Mouse (Mus musculus) embryo, embryonic 11 days (tissue): ENCODE measurements around the gene Casp8.
"Not testable (repeated sequence)": the region's sequence is repeated elsewhere in the genome, so short reads cannot be mapped to it uniquely, and the experiment has no call there.

Experiments
- DNase-seq: peaks from one replicate; pipeline ENCODE4 v3.0.0-alpha.2; 2015

Gene Casp8

DNA sequence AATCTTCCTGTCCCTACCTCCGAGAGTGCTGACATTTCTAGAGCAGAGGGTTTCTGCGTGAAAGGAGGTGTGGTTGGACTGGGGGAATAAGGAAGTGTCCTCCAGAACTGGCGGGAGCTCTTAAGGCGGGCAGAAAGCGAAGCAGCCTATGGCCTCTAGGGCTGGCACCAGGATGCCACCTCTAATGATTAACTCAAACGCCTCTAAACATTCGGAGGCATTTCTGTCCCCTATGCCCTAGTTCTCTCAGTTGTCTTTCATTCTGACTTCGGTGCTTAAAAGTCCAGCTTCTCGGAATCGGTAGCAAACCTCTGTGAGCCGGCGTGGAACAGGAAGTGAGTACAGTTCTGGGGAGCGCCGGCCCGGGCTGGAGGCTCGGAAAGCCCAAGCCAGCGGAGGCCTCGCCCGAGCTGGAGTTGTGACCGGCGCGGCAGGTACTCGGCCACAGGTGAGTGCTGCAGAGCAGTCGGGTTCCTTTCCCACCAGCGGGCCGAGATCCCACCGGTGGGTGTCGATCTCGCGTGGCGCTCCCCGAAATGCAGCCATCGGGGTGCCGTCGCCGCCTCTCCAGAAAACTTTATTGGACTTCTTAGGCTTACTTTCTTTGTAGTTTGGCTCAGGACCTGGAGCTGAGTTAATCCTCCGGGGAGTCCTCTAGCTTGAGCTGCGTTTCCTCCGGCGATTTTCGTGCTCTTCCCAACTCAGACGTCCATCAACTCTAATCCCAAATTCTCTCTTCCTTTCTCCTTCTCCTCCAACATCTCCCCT, at the start of gene Casp8:
Gene Casp8, plus strand, starts transcription at position 84 of the 768 bp plus-strand sequence.
- peak; percentile 68 for DNase-seq

DNA sequence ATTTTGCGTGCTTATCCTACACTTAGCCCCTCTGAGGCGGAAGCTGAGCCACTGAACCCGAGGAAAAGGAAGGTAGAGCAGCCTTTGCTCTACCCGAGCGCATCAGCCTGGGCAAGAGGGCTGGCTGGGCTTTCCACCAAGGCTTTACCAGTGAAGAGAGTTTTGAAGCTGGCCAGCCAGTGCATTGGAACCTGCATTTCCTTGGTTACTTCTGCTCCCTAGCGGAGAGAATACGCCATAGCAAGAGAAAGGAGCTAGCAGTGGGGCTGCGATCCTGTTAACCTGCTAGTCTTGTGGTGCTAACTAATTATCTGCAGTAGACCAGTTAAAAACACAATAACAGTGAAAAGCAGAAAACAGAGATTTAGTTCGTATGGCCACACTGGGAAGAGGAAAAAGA, 48.3 kb upstream of the Casp8 start:
- peak; percentile 52 for DNase-seq

DNA sequence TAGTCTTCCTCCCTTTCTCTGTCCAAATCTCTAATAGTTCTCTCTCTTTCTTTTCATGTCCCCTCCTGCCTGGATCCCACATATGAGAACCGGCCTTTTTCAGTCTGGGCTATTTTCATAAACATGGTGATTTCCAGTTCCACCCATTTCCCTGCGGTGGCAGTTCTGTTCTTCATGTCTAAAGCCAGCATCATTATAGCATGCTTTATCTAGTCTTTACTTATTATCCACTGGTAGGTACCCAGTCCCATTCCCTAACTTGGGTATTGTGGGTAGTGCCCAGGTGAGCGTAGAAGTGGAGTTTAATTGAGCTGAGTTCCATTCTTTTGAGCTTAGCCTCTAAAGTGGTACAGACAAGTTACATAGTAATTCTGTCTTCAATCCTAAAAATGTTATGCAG, 35.7 kb upstream of the Casp8 start:
- DNase-seq, result no peak

DNA sequence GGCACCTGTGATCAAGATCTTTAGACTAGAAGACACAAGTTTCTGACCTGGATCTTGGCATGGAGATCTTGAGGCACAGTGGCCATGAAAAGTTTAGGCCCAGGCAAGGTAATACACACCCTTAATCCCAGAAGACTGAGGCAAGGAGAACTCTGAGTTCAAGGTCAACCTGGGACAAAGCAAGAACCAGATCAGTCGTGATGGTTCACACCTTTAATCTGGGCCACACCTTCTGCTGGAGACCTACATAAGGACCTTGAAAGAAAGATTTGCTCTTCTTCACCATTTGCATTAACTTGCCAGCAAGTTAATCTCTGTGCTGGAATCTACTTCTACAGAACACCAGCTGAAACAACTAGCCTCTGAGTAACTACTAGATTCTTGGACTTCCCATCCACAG, 34.6 kb upstream of the Casp8 start:
- DNase-seq, result no peak

DNA sequence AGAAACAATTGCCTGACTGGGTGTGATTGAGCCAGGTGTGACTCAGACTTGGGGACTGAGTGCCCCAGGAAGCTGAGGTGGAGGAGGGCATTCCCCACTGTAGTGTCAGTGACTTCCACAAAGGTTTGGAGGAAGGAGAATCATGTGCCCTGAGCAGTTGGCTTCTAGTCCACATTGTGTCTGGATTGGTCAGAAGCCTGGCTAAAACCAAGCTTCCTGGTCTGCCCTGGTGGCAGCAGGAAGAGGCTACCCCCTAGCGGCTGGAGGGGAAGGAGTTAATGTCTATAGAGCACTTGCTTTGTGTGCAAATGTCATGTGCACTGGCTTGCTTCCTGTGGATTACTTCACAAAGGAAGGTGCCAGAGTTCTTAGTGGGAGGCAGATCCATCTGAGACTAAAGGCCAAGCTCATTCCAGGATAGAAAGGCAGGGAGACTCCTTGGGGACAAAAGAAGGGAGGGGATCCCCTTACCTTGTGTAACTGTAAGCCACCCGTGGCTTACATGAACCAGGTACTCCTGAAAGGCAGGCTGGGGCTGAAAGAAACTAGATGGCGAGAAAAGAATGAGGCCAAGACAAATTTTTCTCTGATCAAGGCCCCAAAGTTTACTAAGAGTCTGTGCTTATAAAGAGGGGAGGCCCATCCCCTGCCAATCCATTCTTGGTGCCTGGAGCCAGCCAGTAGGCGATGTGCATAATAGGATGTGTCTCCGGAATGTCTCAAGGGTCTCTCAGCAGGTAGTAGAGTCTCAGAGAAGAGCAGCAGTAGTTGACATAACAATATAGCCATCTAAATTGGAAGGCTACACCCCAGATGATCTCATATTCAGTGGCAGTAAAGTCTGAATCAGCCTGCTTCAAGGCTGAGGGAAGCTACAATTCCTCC, 33.5 kb upstream of the Casp8 start:
- peak; percentile 11 for DNase-seq

DNA sequence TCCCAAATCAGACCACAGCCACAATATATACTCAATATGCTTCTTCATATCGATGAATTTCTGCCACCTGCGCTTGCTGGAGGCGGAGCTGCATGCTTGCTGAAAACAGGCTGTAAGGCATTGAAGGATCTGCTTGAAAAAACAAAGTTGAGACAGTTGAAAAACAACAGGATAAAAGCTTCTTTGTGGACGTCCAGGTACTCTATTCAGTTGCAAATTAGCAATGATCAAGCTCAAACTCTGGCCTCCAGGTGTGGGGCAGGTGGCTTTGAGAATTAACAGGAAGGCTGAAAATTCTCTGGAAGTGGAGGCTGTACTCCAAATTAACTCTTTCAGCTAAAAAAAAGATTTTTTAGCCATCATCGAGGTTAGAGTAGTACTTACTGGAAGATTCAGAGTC, 32.6 kb upstream of the Casp8 start:
- DNase-seq, result no peak

DNA sequence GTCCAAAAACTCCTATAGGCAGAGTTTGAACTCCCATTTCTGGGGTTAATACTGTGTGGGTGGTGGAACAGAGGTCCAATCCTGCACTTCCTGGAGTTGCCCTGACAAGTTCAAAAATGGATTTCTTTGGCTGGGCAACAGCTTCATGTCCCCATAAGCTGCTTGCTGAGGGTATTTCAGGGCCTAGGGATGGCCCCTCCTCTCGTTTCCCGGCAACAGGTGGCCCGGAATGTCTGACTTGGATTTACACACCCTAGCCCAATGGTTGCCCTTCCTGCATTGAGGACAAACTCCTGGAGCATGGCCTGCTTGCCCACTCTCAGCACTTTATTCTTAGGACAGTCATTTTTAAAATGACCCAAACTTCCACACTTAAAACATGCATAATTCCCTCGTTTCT, 28.7 kb upstream of the Casp8 start:
- DNase-seq, result not testable (repeated sequence)

DNA sequence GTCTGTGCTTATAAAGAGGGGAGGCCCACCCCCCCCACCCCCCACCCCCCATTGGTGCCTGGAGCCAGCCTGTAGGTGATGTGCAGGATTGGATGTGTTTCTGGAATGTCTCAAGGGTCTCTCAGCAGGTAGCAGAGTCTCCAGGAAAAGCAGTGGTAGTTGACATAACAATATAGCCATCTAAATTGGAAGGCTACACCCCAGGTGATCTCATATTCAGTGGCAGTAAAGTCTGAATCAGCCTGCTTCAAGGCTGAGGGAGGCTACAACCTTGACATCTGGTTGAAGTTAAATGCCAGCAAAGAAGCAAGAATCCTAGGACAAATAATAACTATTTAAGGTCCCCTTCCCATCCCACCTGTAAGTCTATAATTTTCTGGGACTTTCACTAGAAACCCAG, 26.0 kb upstream of the Casp8 start:
- DNase-seq, result no peak

DNA sequence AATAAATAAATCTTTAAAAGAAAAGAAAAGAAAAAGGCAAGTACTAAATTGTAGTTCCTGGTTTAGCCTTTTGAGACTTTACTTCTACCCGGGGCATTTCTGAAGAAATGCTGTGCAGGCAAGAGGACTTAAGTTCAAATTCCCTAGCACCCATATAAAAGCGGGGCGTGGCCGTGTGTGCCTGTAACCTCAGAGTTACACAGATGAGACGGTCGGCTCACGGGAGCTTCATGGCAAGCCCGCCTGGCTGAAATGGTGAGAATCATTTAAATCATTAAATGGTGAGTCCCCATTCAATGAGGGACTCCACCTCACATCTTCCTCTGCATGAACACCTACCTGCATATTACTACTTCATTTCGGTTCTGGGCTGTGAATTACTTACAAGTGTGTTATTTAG, 25.5 kb upstream of the Casp8 start:
- no peak for DNase-seq

DNA sequence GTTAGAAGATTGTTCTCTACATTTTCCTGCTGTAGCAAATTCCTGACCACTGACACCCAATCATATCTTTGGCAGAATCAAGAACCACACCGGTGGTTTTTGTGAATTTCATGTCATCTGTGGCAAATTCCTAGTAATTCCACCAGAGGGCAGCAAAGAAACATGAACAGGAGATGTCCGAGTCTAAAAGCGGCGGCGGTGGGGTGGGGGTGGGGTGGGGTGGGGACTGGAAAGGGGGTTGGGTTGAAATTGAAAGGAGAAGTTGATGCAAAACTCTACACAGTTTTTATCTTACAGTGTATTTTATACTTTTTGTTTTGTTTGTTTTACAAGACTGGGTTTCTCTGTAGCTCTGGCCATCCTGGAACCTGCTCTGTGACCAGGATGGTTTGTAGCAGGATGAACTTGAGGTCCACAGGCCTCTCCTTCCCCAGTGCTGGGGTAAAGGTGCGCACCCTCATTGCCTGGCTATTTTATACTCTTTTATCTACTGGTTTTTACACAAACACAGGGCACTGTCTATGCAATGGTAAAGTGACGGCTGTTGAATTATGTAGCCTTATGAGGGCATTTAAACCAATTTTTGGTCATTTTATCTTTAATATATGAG, 25.0 kb upstream of the Casp8 start:
- DNase-seq, result peak; percentile 72

DNA sequence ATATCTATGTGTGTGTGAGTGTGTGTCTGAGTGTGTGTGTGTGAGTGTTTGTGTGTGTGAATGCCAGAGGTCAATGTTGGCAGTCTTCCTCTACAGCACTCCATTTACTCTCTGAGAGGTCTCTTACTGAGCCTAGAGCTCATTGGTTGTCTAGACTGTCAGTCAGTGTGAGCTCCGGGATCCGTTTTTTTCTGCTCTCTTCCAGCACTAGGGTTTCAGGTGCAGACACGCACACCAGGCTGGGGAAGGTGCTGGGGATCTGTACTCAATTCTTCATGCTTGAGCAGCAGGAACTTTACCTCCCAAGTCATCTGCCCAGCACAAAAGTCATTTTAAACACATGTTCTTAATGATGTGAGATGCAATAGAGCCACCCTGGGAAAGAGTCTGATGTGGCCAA, 23.1 kb upstream of the Casp8 start:
- no peak for DNase-seq

DNA sequence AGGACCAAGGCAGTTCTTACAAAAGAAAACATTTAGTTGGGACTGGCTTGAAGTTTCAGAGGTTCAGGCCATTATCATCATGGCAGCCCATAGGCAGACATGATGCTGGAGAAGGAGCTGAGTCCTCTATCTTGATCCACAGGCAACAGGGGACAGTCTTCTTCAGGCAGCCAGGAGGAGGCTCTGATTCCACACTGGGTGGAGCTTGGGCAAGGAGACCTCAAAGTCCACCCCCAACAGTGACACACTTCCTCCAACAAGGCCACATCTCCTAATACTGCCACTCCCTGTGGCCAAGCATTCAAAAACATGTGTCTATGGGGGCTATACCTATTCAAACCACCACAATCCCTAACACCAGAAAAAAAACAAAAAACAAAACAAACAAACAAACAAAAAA, 21.9 kb upstream of the Casp8 start:
- DNase-seq, result no peak

DNA sequence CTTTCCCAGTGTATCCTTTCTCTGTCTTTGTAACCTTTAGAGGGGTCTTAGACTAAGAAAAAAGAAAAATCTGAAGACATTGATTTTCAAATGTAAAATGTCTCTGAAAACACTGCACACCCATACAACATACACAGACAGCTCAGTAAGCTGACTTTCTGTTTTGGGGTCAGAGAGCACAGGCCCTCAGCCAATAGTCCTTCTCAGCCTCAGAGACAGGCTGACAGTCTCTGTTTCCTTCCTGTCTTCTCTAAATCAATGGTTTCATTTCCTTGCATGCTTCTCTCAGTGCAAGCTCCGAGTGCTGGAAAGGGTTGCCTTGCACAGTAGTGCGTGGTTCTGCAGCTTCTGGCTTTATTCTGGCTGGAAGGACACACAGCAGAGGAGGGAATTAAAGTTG, 21.3 kb upstream of the Casp8 start:
- DNase-seq, result no peak

DNA sequence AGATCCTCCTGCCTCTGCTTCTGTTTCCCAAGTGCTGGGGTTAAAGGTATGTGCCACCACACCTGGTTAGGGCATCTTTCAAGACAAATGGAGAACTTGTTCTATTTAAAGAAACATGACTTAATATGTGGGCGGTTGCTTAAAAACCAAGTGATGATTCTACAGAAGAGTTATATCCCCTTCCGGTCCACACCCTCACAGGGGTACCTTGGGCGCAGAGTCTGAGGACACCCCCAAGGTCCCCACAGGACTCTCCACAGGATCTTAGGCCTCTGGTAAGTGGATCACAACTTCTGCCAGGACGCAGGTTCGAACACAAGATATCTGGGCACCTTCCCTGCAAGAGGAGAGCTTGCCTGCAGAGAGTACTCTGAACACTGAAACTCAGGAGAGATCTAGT, 19.8 kb upstream of the Casp8 start:
- DNase-seq, result no peak

DNA sequence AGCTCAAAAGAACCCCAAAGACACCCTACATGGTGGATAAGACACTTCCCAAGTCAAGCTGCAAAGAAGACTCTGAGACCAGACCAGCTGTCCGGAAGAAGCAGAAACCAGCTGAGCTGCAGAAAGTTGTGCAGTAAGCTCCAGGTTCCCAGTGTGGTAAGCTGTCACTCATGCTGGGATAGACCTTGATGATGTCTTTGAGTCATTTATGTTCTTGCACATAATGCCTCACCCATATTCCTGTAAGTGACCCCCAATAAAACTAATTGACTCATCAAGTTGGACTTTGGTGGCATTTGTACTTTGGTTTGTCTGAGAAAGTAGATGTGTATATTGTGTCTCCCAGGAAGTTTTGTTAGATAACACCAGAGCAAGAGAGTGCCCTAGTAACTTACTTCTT, 17.6 kb upstream of the Casp8 start:
- no peak for DNase-seq

DNA sequence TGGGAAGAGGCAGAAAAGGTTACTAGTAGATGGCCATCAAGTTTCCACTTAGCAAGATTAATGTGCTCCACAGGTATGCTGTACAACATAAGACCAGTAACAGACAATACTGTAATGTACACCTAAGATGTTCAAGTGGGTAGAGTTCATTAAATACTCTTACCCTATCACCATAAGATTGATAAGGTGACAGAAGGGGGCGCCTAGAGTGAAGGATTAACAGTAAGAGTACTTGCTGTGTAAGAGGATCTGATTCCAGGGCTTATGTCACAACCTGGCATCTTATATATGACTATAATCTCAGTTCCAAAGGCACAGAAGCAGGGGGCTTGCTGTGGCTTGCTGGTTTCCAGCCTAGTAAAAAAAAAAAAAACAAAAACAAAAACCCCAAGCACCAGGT, 16.9 kb upstream of the Casp8 start:
- no peak for DNase-seq

DNA sequence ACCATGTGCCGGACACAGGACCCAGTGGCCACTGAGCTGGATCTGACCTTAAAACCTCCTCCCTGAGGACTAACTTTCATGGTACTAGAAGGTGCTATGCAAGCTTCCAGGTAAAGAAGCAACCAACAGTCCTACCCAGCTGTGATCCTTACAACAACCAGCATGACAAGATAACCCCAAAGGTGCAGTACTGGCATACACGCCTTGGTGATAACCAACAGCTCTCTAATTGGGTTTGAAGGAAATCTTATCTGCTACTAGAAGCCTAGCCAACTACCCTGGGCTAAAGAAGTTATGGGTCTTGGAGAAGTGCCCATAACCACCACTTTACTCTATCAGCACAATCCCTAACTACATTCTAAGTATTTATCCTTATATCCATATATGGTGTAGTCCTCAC, 8.9 kb upstream of the Casp8 start:
- DNase-seq, result no peak

DNA sequence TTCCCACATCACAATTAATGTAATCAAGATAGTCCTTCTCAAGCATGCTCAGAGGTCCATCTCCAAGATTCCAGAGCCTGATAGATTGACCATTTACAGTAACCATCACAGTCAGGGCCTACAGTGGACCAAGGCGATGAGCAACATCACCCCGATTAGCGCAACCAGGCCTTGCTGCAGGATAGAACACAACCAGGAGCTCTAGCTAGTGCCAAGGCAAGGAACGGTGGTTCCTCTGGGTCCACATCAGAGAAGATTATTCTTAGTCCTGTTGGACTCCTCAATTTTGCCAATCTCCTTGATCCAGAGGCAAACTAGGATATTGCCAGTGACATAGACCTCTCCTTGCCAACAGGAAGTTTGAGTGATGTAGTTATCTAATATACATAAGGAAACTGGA, 6.8 kb upstream of the Casp8 start:
- DNase-seq, result no peak

DNA sequence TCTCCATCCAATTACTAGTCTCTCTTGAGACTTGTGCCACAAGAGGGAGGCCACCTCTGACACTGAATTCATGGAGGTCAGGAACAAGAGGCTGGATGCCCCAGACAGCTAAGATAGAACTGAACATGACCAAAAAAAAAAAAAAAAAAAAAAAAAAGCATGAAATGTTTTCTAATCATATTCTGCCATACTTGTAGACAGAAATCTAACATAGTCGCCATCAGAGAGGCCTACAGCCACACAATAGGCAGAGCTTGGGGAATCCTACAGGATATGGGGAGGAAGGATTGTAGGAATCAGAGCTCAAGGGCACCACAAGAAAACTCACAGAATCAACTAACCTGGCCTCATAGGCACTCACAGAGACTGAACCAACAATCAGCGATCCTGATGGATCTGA, 469 bp upstream of the Casp8 start:
- DNase-seq, result no peak

DNA sequence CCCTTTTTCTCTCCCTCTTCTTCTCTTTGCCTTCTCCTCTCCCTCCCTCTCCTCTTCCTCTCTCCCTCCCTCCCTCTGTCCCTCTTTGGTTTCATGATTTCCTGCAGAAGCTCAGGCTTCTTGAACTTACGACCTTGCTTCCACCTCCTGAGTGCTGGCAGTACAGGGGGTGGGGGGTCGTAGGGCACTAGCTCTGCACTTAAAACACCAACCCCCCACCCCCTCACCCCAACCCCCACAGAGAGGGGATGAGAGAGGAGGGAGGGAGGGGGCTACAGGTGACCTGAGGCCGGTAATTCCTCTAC, 837 bp downstream of the Casp8 start:
- DNase-seq, result peak; percentile 24

DNA sequence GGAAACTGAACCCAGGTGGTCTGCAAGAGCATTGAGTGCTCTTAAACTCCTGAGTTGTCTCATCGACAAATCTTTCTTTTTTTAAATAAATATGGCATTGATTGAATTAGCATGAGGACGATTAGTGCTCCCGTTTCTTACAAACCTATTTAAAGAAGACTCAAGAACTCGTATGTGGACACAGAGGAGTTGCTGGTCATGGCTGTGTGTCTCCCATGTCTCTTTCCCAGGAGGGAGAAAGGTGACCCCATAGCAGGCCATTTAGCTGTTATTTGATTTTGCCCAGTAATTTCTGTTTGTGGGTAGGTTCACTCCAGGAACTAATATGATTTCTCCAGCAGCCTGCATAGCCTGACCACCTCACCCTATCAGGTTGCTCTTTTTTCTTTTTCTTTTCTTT, 1.7 kb downstream of the Casp8 start:
- no peak for DNase-seq

DNA sequence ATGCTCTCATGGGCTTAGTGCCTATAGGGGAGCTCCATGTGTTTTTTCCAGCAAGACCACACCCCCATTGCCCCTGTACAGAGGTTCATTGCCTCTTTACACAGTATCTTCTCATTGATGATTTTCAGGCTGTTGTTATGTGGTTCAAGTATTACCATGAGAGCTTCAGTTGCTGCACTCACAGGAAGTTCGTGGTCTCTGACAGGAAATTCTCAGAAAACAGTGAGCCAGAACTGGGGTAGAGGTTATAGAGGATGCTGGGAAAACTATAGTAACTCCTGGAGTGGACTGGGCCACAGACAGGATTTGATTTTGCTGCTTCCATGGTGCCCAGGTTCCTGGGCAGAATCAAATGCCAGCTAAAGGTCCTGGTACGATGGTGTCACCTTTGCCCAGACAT, 2.2 kb downstream of the Casp8 start:
- no peak for DNase-seq

DNA sequence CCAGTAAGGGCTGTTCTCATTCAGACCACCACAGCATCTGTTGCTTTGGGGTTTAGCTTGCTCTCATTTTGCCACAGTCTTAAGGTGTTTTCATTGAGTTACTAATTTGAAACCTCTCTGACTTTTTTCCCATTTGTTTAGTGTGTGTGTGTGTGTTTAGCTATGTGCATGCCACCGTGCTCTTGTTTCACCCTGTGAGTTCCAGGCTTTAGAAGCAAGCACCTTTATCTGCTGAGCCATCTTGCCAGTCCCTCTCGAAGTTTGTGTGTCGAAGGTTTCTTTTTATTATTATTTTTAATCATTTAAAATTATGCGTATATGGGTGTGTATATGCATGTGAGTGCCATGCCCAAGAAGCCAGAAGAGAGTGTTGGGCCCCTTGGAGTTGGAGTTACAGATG, 3.7 kb downstream of the Casp8 start:
- DNase-seq, result no peak

DNA sequence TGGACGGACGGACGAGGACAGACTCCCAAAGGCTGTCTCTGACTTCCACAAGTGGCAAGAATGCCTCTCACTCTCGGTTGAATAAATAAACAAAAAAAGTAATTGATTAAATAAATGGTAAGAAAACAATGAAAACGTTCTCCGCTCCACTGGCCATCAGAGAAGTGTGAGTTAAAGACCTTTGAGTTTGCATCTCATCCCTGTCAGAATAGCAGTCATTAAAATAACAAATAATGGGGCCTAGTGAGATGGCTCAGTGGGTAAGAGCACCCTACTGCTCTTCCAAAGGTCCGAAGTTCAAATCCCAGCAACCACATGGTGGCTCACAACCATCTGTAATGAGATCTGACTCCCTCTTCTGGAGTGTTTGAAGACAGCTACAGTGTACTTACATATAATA, 5.5 kb downstream of the Casp8 start:
- not testable (repeated sequence) for DNase-seq
